Mouse (Mus musculus): ENCODE measurements around the gene Csf2rb2. TPM values are rescaled to one million over a fixed set of nuclear protein-coding genes. Genes with fewer than 3 reads are reported as not detected.

Gene Csf2rb2
- polyA plus RNA-seq, 1 experiment: 17.2 TPM

DNA sequence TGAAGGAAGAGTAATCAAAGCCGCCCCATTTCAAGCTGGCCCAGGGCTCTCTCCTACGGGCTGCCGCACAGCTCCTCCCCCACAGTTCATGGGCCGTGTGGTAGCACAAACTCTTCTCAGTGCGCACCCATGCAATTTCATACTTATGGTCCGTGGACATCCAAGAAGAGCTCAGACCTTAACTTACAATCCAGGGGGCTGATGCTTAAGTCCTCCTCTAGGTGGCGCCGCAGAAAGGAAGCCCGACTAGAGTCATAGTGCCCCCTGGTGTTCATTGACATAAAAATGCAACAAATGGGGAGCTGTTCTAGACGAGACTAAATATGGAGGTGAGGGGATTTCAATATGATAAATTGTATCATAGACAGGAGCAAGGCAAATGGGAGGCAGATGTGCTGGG is 66.1 kb downstream of the Csf2rb2 start:
- TF ChIP-seq CTCF (IDR thresholded peaks at IDR 0.05; ENCODE audit: borderline replicate concordance, control insufficient read depth, extremely low read depth, insufficient read depth, low read length, poor library complexity) (peak; percentile 63; the same call in 1 of the 2 replicates), POLR2A (IDR thresholded peaks at IDR 0.05; ENCODE audit: control insufficient read depth, extremely low read depth, insufficient read depth, low read length, poor library complexity) (no peak)
- Histone ChIP-seq H3K4me1 (replicated peaks; ENCODE audit: control insufficient read depth, insufficient read depth, low read length) (peaks cover 5% of the 10 kb centered on the region), H3K36me3 (ENCODE audit: control insufficient read depth, insufficient read depth, low read length) (no peaks in the 10 kb centered on the region), H3K27ac (ENCODE audit: control insufficient read depth, insufficient read depth, low read length) (no peak overlapping the region), H3K4me3 (ENCODE audit: control insufficient read depth, insufficient read depth, low read length) (no peak overlapping the region), H3K27me3 (ENCODE audit: control insufficient read depth, insufficient read depth, low read length) (no peaks in the 10 kb centered on the region)
- peak; percentile 70 for DNase-seq
- WGBS: 14% methylated on average over 10 of the region's 10 CpGs

DNA sequence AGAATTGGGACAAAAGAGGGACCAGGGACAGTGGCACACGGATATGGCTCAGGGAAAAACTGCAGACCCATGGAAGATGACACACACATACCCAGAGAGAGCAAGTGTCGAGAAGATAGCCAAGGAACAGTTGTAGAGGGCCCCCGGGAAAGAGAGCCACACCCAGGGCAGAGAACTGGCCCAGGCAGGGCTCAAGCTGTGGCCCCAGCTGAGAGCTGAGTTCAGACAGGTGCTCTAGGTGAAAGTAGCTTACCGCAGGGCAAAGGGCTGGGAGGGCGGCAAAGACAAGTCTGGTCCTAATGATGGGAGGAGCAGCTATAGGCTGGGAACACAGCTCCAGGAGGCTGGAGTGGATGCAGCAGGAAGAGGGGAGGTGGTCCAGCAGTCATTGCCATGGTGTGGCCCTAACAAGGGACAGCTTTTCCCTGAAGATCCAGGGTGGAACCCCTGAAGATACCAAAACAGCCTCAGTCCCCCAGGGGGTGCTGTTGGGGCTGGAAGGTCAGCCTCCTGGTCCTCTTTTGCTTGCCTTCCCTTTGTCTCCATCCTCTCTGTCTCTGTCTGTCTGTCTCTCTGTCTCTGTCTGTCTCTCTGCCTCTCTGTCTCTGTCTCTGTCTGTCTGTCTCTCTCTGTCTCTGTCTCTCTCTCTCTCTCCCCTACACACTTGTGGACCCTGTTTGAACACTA is 70.6 kb downstream of the Csf2rb2 start:
- Histone ChIP-seq H3K4me1 (replicated peaks; ENCODE audit: control insufficient read depth, insufficient read depth, low read length) (no peaks in the 10 kb centered on the region), H3K27me3 (ENCODE audit: control insufficient read depth, insufficient read depth, low read length) (no peaks in the 10 kb centered on the region), H3K36me3 (ENCODE audit: control insufficient read depth, insufficient read depth, low read length) (no peaks in the 10 kb centered on the region), H3K27ac (ENCODE audit: control insufficient read depth, insufficient read depth, low read length) (no peak overlapping the region), H3K4me3 (ENCODE audit: control insufficient read depth, insufficient read depth, low read length) (no peak overlapping the region)
- TF ChIP-seq CTCF (IDR thresholded peaks at IDR 0.05; ENCODE audit: borderline replicate concordance, control insufficient read depth, extremely low read depth, insufficient read depth, low read length, poor library complexity) (no peak), POLR2A (IDR thresholded peaks at IDR 0.05; ENCODE audit: control insufficient read depth, extremely low read depth, insufficient read depth, low read length, poor library complexity) (no peak)
- WGBS: 89% methylated on average over 5 of the region's 5 CpGs
- DNase-seq: no peak

Other genes with a start within 250 kb of the Csf2rb2 start
- gene Cacng2, start 185.7 kb downstream of the Csf2rb2 start, polyA plus RNA-seq (2012; rRNA removed): not detected in 2 replicates
- 63.3 and 97.2 TPM in 2 replicates for gene Ift27, start 131.6 kb downstream of the Csf2rb2 start, polyA plus RNA-seq (2012; rRNA removed)
- 0.37 and 0.71 TPM in 2 replicates for gene Pvalb, start 99.3 kb downstream of the Csf2rb2 start, polyA plus RNA-seq (2012; rRNA removed)
- 17.6 and 27.9 TPM in 2 replicates for gene Ncf4, start 60.9 kb downstream of the Csf2rb2 start, polyA plus RNA-seq (2012; rRNA removed)
- 35.0 and 38.3 TPM in 2 replicates for gene Csf2rb, start 20.0 kb upstream of the Csf2rb2 start, polyA plus RNA-seq (2012; rRNA removed)
- gene Tex33, start 90.2 kb upstream of the Csf2rb2 start, polyA plus RNA-seq (2012; rRNA removed): 0.46 and 0.50 TPM in 2 replicates
- gene Tst, start 100.2 kb upstream of the Csf2rb2 start, polyA plus RNA-seq (2012; rRNA removed): 44.5 and 58.0 TPM in 2 replicates
- 188 and 195 TPM in 2 replicates for gene Mpst, start 100.7 kb upstream of the Csf2rb2 start, polyA plus RNA-seq (2012; rRNA removed)
- 77.8 and 78.0 TPM in 2 replicates for gene Kctd17, start 122.8 kb upstream of the Csf2rb2 start, polyA plus RNA-seq (2012; rRNA removed)
- 0.39 and 1.5 TPM in 2 replicates for gene Tmprss6, start 162.9 kb upstream of the Csf2rb2 start, polyA plus RNA-seq (2012; rRNA removed)
- 49.7 and 53.7 TPM in 2 replicates for gene Il2rb, start 189.6 kb upstream of the Csf2rb2 start, polyA plus RNA-seq (2012; rRNA removed)
- gene C1qtnf6, start 225.7 kb upstream of the Csf2rb2 start, polyA plus RNA-seq (2012; rRNA removed): 12.5 and 13.5 TPM in 2 replicates
- gene Sstr3, start 239.0 kb upstream of the Csf2rb2 start, polyA plus RNA-seq (2012; rRNA removed): 1.6 and 2.2 TPM in 2 replicates